Mouse (Mus musculus) midbrain, embryonic 11.5 days (tissue): ENCODE measurements around the gene Pepd. TPM values are rescaled to one million over a fixed set of nuclear protein-coding genes. Genes with fewer than 3 reads are reported as not detected.
A peak's percentile ranks its signal among the peaks of the same experiment; 100 is the strongest.

Experiments
- ATAC-seq: fragments of 200-750 bp; cut with Nextera tagmentation; 2 replicates; pipeline ENCODE4 v1.8.0; 2017; ENCODE audit warnings: moderate TSS enrichment, moderate library complexity; ENCODE audit not compliant: low FRiP score
- DNase-seq: peaks from one replicate; pipeline ENCODE4 v3.0.0; 2015; ENCODE audit warnings: low spot score; ENCODE audit errors: missing footprints
- H3K27ac ChIP-seq: fragments of 300-500 bp; sonication (generic); 2 replicates; pipeline ENCODE4 v1.5.1; 2014; ENCODE audit warnings: low read depth, low read length
- H3K27me3 ChIP-seq: fragments of 300-500 bp; sonication (generic); 2 replicates; pipeline ENCODE4 v1.6.1; 2014; ENCODE audit warnings: mild to moderate bottlenecking, low read length, moderate library complexity, mixed read lengths; ENCODE audit not compliant: control insufficient read depth, insufficient read depth
- H3K36me3 ChIP-seq: fragments of 300-500 bp; sonication (generic); 2 replicates; pipeline ENCODE4 v1.6.1; 2014; ENCODE audit warnings: mild to moderate bottlenecking, low read length, moderate library complexity, mixed read lengths; ENCODE audit not compliant: control insufficient read depth, insufficient read depth
- H3K4me1 ChIP-seq: fragments of 300-500 bp; sonication (generic); 2 replicates; pipeline ENCODE4 v1.6.1; 2014; ENCODE audit warnings: low read length; ENCODE audit not compliant: control insufficient read depth, insufficient read depth
- H3K4me2 ChIP-seq: fragments of 300-500 bp; sonication (generic); 2 replicates; pipeline ENCODE4 v1.6.1; 2014; ENCODE audit warnings: mild to moderate bottlenecking, moderate library complexity
- H3K4me3 ChIP-seq: fragments of 300-500 bp; sonication (generic); 2 replicates; pipeline ENCODE4 v1.5.1; 2014; ENCODE audit warnings: low read depth, low read length
- H3K9ac ChIP-seq: fragments of 300-500 bp; sonication (generic); 2 replicates; pipeline ENCODE4 v1.6.1; 2014; ENCODE audit warnings: low read length
- H3K9me3 ChIP-seq: fragments of 300-500 bp; sonication (generic); 2 replicates; pipeline ENCODE4 v1.6.1; 2016; ENCODE audit warnings: low read length; ENCODE audit not compliant: control insufficient read depth
- WGBS: fragments of 180-500 bp; shearing (Covaris S2); extraction: QIAGEN DNeasy Blood & Tissue Kit; methylation state at CpG from one replicate; pipeline ENCODE4 v1.1.7; 2014; 5-methylcytosine and 5-hydroxymethylcytosine counted together
- polyA plus RNA-seq: library from polyadenylated mRNA; unstranded; fragments of >200 nt; fragmentation: Nextera tagmentation; extraction: Ambion mirVana; gene quantifications from 2 replicates; pipeline ENCODE4 v1.2.1, GENCODE M21; 2014

Gene Pepd
- polyA plus RNA-seq, 1 experiment from 2014 or later = 67.3 TPM

GRCm38 (mm10) chr7:35044719-35045118, 132.5 kb downstream of the Pepd start:
- DNase-seq = no peak
- no peak overlapping the region for H3K4me3 ChIP-seq
- H3K4me1 ChIP-seq = no peaks in the 10 kb centered on the region
- no peaks in the 10 kb centered on the region for H3K9me3 ChIP-seq
- H3K36me3 ChIP-seq = peaks cover 5% of the 10 kb centered on the region; the same call in 1 of the 2 replicates
- no peak overlapping the region for H3K9ac ChIP-seq
- no peak overlapping the region for H3K27ac ChIP-seq
- no peak for ATAC-seq
- H3K4me2 ChIP-seq = no peak overlapping the region
- WGBS = 86% methylated on average over 2 of the region's 2 CpGs
- no peaks in the 10 kb centered on the region for H3K27me3 ChIP-seq

- Histone ChIP-seq H3K9me3 (no peaks in the 10 kb centered on the region), H3K4me3 (no peak overlapping the region), H3K4me1 (no peaks in the 10 kb centered on the region), H3K9ac (no peak overlapping the region), H3K36me3 (peaks cover 7% of the 10 kb centered on the region), H3K4me2 (no peak overlapping the region), H3K27me3 (no peaks in the 10 kb centered on the region), H3K27ac (no peak overlapping the region)
- 96% methylated on average over 4 of the region's 4 CpGs for WGBS
- DNase-seq (no peak), ATAC-seq (no peak)
These were observed 133.9 kb downstream of the Pepd start for GRCm38 (mm10) chr7:35046091-35046490.

GRCm38 (mm10) chr7:35050540-35050939, 138.4 kb downstream of the Pepd start:
- Histone ChIP-seq H3K36me3 (peaks cover 2% of the 10 kb centered on the region; the same call in 1 of the 2 replicates), H3K27me3 (no peaks in the 10 kb centered on the region), H3K9ac (no peak overlapping the region), H3K27ac (no peak overlapping the region), H3K9me3 (no peaks in the 10 kb centered on the region), H3K4me3 (no peak overlapping the region), H3K4me2 (no peak overlapping the region), H3K4me1 (peaks cover 10% of the 10 kb centered on the region)
- no peak for ATAC-seq
- no peak for DNase-seq
- WGBS = 96% methylated on average over 12 of the region's 12 CpGs

GRCm38 (mm10) chr7:35053161-35053560, 141.0 kb downstream of the Pepd start:
- Histone ChIP-seq H3K36me3 (peaks cover 2% of the 10 kb centered on the region; the same call in 1 of the 2 replicates), H3K9me3 (no peaks in the 10 kb centered on the region), H3K9ac (no peak overlapping the region), H3K4me2 (no peak overlapping the region), H3K4me3 (no peak overlapping the region), H3K27me3 (no peaks in the 10 kb centered on the region; the same call in 1 of the 2 replicates), H3K27ac (no peak overlapping the region), H3K4me1 (peaks cover 12% of the 10 kb centered on the region)
- DNase-seq (no peak), ATAC-seq (no peak)
- 92% methylated on average over 3 of the region's 3 CpGs for WGBS

- Histone ChIP-seq H3K9me3 (no peaks in the 10 kb centered on the region), H3K9ac (no peak overlapping the region), H3K36me3 (peaks cover 2% of the 10 kb centered on the region; the same call in 1 of the 2 replicates), H3K27ac (no peak overlapping the region), H3K4me2 (no peak overlapping the region), H3K4me1 (peaks cover 12% of the 10 kb centered on the region), H3K27me3 (no peaks in the 10 kb centered on the region; the same call in 1 of the 2 replicates), H3K4me3 (no peak overlapping the region)
- WGBS = 89% methylated on average over 1 of the region's 1 CpGs
- no peak for ATAC-seq
- no peak for DNase-seq
These were observed 142.1 kb downstream of the Pepd start for GRCm38 (mm10) chr7:35054286-35054685.

GRCm38 (mm10) chr7:35054977-35055618, 142.9 kb downstream of the Pepd start:
- no peak for DNase-seq
- ATAC-seq = no peak
- Histone ChIP-seq H3K4me1 (peaks cover 12% of the 10 kb centered on the region), H3K9ac (peak overlapping the region; percentile 93), H3K4me3 (peak overlapping the region; percentile 70), H3K27me3 (no peaks in the 10 kb centered on the region; the same call in 1 of the 2 replicates), H3K9me3 (no peaks in the 10 kb centered on the region), H3K36me3 (peaks cover 2% of the 10 kb centered on the region; the same call in 1 of the 2 replicates), H3K4me2 (peak overlapping the region; percentile 89), H3K27ac (no peak overlapping the region)
- 62% methylated on average over 2 of the region's 2 CpGs for WGBS

GRCm38 (mm10) chr7:35055619-35056435, 143.6 kb downstream of the Pepd start:
- under 1% methylated on average over 62 of the region's 77 CpGs for WGBS
- H3K4me2 ChIP-seq = peak overlapping the region; percentile 89
- peak overlapping the region; percentile 93 for H3K9ac ChIP-seq
- H3K9me3 ChIP-seq = no peaks in the 10 kb centered on the region
- H3K27ac ChIP-seq = peak overlapping the region; percentile 33
- H3K4me1 ChIP-seq = peaks cover 12% of the 10 kb centered on the region
- ATAC-seq (peak; percentile 91), DNase-seq (peak; percentile 94)
- peak overlapping the region; percentile 70 for H3K4me3 ChIP-seq
- no peaks in the 10 kb centered on the region; the same call in 1 of the 2 replicates for H3K27me3 ChIP-seq
- H3K36me3 ChIP-seq = no peaks in the 10 kb centered on the region

- DNase-seq (peak; percentile 100), ATAC-seq (peak; percentile 98)
- H3K9ac ChIP-seq = peak within 1 kb of the TSS; percentile 93
- H3K27me3 ChIP-seq = no peaks in the 10 kb centered on the region; the same call in 1 of the 2 replicates
- peak within 1 kb of the TSS; percentile 70 for H3K4me3 ChIP-seq
- no peaks in the 10 kb centered on the region for H3K36me3 ChIP-seq
- H3K4me1 ChIP-seq = peaks cover 12% of the 10 kb centered on the region
- peak within 1 kb of the TSS; percentile 89 for H3K4me2 ChIP-seq
- H3K9me3 ChIP-seq = no peaks in the 10 kb centered on the region
- WGBS = under 1% methylated on average over 44 of the region's 53 CpGs
- H3K27ac ChIP-seq = peak within 1 kb of the TSS; percentile 33
These were observed 144.3 kb downstream of the Pepd start, which contains the start of gene Cebpg for GRCm38 (mm10) chr7:35056436-35056864. Gene Cebpg (minus strand): TSS chr7:35056573.

- Histone ChIP-seq H3K27me3 (no peaks in the 10 kb centered on the region; the same call in 1 of the 2 replicates), H3K9ac (peak overlapping the region; percentile 93), H3K4me1 (peaks cover 12% of the 10 kb centered on the region), H3K4me2 (peak overlapping the region; percentile 65), H3K27ac (no peak overlapping the region), H3K4me3 (peak overlapping the region; percentile 70), H3K36me3 (no peaks in the 10 kb centered on the region), H3K9me3 (no peaks in the 10 kb centered on the region)
- 24% methylated on average over 10 of the region's 10 CpGs for WGBS
- no peak for DNase-seq
- ATAC-seq = peak; percentile 15
These were observed 144.8 kb downstream of the Pepd start for GRCm38 (mm10) chr7:35056999-35057398.
